Mouse (Mus musculus) right cerebral cortex, adult 2 months (tissue): ENCODE results near the gene Ezh1.

Experiments used
- DNase-seq, 2 experiments: peaks; one replicate each; pipeline ENCODE4 v3.0.0; 2021 to 2022; ENCODE audit warnings: low spot score in 2 of 2

Gene Ezh1

DNA sequence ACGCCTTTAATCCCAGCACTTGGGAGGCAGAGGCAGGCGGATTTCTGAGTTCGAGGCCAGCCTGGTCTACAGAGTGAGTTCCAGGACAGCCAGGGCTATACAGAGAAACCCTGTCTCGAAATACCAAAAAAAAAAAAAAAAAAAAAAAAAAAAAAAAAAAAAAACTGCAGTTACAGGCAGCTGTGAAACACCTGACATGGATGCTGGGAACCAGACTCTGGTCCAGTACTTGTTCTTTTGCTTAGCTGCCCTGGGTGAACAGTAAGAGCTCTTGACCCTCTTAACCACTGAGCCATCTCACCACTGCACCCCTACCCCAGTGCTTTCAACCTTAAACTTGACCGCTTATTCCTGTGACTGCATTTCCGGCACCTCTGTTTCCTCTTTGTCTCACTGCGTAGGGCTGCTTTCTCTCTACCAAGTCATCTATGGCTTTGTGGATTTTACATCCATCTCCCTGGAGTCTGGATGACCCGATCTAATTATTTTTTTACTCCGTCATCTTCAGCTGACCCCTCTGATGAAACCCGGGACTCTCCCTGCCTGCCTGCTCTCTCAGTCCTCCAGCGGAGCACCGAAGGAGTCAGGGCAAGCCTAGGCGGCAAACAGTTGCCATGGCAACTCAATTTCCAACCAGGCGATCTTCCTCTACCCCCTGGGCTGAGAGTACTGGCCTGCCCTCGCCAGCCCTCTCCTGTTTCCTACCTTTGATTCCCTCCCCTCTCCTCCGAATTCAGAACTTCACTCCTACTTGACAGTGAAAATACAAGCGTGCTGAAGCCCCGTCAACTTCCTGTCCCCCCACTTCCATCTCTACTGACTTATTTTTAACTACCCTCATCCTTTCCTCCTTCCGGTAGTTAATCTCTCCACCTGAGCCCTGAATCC, 82.7 kb downstream of the Ezh1 start:
- peak in 1 of 2 experiments; percentile 60 for DNase-seq

DNA sequence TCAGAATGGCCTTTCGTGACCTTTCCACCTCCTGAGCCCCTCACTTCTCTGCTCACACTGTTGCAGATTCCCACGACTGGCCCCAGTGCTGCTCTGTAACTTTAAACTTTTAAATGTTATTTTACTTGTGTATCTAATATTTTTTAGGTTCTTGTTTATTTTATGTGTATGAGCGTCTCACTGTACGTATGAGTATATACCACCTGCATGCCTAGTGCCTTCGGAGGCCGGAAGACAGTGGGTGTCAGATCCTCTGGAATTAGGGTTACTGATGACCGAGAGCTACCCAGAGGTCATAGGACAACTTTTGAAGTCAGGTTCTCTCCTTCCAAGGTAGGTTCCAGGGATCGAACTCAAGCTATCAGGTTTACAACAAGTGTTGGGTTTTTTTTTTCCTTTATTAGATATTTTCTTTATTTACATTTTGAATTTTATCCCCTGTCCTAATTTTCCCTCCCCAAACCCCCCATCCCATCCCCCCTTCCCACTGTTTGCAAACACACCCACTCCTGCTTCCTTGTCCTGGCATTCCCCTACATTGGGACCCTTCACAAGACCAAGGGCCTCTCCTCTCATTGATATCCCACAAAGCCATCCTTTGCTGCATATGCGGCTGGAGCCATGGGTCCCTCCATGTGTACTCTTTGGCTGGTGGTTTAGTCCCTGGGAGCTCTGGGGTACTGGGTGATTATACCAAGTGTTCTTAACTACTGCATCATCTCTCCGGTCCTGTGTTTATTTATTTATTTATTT, 83.9 kb downstream of the Ezh1 start:
- no peak for DNase-seq
